In the genomic region with DNA sequence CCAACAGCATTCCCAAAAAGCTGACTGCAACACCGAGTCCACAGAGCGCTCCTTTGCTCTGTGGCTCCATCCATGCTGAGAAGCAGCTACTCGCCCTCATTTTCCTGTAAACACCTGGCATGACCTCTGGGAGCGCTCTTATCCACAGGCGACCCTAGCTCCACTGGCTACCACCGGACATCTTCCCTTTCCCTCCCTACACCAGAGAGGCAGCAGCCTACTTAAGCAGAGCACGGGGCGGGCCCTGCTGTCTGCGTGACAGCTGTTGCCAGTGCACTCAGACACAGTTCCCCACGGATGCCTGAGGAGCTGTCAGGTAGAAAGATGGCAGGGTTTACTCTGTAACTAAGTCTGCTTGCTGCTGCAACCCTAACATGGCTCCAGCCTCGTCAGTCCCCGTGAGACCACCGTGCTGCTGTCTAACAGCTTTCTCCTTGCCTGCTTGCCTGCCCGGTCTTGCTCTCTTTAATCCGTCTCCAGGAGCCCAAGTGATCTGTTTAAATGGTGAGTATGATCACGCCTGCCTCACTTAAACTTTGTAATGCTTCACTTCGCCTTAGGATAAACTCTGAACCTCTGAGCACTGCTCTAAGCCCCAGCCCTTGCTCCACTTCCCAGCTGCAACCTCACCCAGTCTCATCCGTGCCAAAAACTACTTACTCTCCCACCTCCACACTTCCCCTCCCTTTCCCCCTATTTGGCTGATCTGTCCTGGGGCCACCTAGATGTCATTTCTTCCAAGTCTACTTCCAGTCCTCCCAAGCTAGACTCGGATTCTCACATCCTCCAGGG, we compare ENCODE assay signal across 9 mouse cellular contexts. TPM values are rescaled to one million over a fixed set of nuclear protein-coding genes. Genes with fewer than 3 reads are reported as not detected.
DNase-seq lines count a peak whose midpoint lies in the region; ATAC-seq and TF ChIP-seq lines count a peak whose summit lies in the region.
"Had no signal": no experiment of that assay in that cellular context is flagged by ENCODE, and none has a peak within 500 bp of the region (broad histone marks: within the 10 kb centered on the region; RNA-seq: fewer than 3 reads in every experiment).

No protein-coding gene starts in this region.

- H3K4me2 ChIP-seq in heart, embryonic 16.5 days (ENCODE audit: low read depth, low read length): no peak overlapping the region
- no peak overlapping the region for H3K4me2 ChIP-seq in hindbrain, postnatal 0 days (ENCODE audit: low read depth, low read length)
- H3K4me2 ChIP-seq: liver, embryonic 13.5 days had no signal

- TF ChIP-seq CTCF in hindbrain, postnatal 0 days (IDR thresholded peaks at IDR 0.05; ENCODE audit: low read depth): peak; percentile 64

- no peaks in the 10 kb centered on the region for H3K4me1 ChIP-seq in heart, embryonic 16.5 days (ENCODE audit: control insufficient read depth, insufficient read depth, low read length)
- H3K4me1 ChIP-seq in hindbrain, postnatal 0 days (ENCODE audit: insufficient read depth, low read length): no peaks in the 10 kb centered on the region

- 0 out of 2 replicates have a peak, but pooled peaks have one; percentile 25 for ATAC-seq in heart, embryonic 16.5 days (replicated peaks; ENCODE audit: extremely low read depth, insufficient read depth, low FRiP score)
- ATAC-seq in hindbrain, postnatal 0 days: peak; percentile 66

- H3K9ac ChIP-seq in heart, embryonic 16.5 days (ENCODE audit: low read length): no peak overlapping the region
- H3K9ac ChIP-seq in hindbrain, postnatal 0 days (replicated peaks; ENCODE audit: low read length): no peak overlapping the region
- H3K9ac ChIP-seq: liver, embryonic 13.5 days had no signal

- WGBS in heart, embryonic 16.5 days: 47% methylated on average over 19 of the region's 19 CpGs
- 34% methylated on average over 19 of the region's 19 CpGs for WGBS in hindbrain, postnatal 0 days

- H3K9me3 ChIP-seq in heart, embryonic 16.5 days (replicated peaks; ENCODE audit: control insufficient read depth, low read length): no peaks in the 10 kb centered on the region
- H3K9me3 ChIP-seq in hindbrain, postnatal 0 days (ENCODE audit: low read length): no peaks in the 10 kb centered on the region
- H3K9me3 ChIP-seq: liver, embryonic 13.5 days had no signal

- intact Hi-C loops in heart, postnatal 36 days (cut with DNase I): no loop called here

- H3K27me3 ChIP-seq in heart, embryonic 16.5 days (ENCODE audit: control insufficient read depth, insufficient read depth, low read length): no peaks in the 10 kb centered on the region
- H3K27me3 ChIP-seq in hindbrain, postnatal 0 days (ENCODE audit: insufficient read depth, low read length): no peaks in the 10 kb centered on the region
- H3K27me3 ChIP-seq: liver, embryonic 13.5 days had no signal

- no peak overlapping the region for H3K27ac ChIP-seq in heart, embryonic 16.5 days (ENCODE audit: low read length)
- no peak overlapping the region for H3K27ac ChIP-seq in hindbrain, postnatal 0 days
- H3K27ac ChIP-seq: liver, embryonic 13.5 days had no signal

- DNase-seq in heart, postnatal 36 days: no peak
- DNase-seq in embryo, embryonic 11 days: peak; percentile 72
- peak; percentile 66 for DNase-seq in hindbrain, postnatal 0 days (ENCODE audit: low spot score)
- DNase-seq in lung, postnatal 36 days: peak; percentile 29
- DNase-seq in spleen, postnatal 4 days (ENCODE audit: low spot score in 2 of 2): no peak
- DNase-seq in urinary bladder, postnatal 36 days (ENCODE audit: low spot score in 2 of 2): no peak
- DNase-seq in layer of hippocampus, adult 9-11 months: no peak
- DNase-seq: liver, embryonic 13.5 days had no signal

- H3K36me3 ChIP-seq in heart, embryonic 16.5 days (ENCODE audit: control insufficient read depth, insufficient read depth): peaks cover 10% of the 10 kb centered on the region
- peaks cover 11% of the 10 kb centered on the region; the same call in 1 of the 2 replicates for H3K36me3 ChIP-seq in hindbrain, postnatal 0 days (ENCODE audit: insufficient read depth, low read length)

- H3K4me3 ChIP-seq in heart, embryonic 16.5 days (ENCODE audit: low read length): no peak overlapping the region
- no peak overlapping the region for H3K4me3 ChIP-seq in hindbrain, postnatal 0 days (ENCODE audit: low read length)
- H3K4me3 ChIP-seq: liver, embryonic 13.5 days had no signal

RNA-seq across cellular contexts. Expression of a gene that starts 12.3 kb away (rescaled TPM):
- polyA plus RNA-seq in heart, embryonic 16.5 days (2015; fragmentation: Nextera tagmentation; extraction: Ambion mirVana): 9.5 and 10.9 TPM in 2 replicates
- total RNA-seq in heart, postnatal 36 days (2021): 10 to 100 TPM; 27.9 to 29.3 TPM
- total RNA-seq in hindbrain, postnatal 0 days (2014; rRNA removed): 35.7 and 53.1 TPM in 2 replicates
- 16.1 and 18.1 TPM in 2 replicates for polyA plus RNA-seq in hindbrain, postnatal 0 days (2015; fragmentation: Nextera tagmentation; extraction: Ambion mirVana)

RNA-seq across cellular contexts. Expression of a gene that starts 27.1 kb away (rescaled TPM):
- 5.1 TPM in 2 replicates for polyA plus RNA-seq in heart, embryonic 16.5 days (2015; fragmentation: Nextera tagmentation; extraction: Ambion mirVana)
- 1 to 10 TPM; 2.9 to 3.3 TPM for total RNA-seq in heart, postnatal 36 days (2021)
- 6.1 and 7.9 TPM in 2 replicates for total RNA-seq in hindbrain, postnatal 0 days (2014; rRNA removed)
- 7.2 and 8.7 TPM in 2 replicates for polyA plus RNA-seq in hindbrain, postnatal 0 days (2015; fragmentation: Nextera tagmentation; extraction: Ambion mirVana)

RNA-seq across cellular contexts. Expression of a gene that starts 50.2 kb away (rescaled TPM):
- not detected in 2 replicates for polyA plus RNA-seq in heart, embryonic 16.5 days (2015; fragmentation: Nextera tagmentation; extraction: Ambion mirVana)
- total RNA-seq in heart, postnatal 36 days (2021): not detected
- total RNA-seq in hindbrain, postnatal 0 days (2014; rRNA removed): not detected in 2 replicates
- polyA plus RNA-seq in hindbrain, postnatal 0 days (2015; fragmentation: Nextera tagmentation; extraction: Ambion mirVana): not detected in 2 replicates

Comparison
In these comparisons a context has a peak if more than half of its experiments do, and no peak if none do; other contexts are left out.
1. DNase-seq: peak in embryo, embryonic 11 days (single experiment), hindbrain, postnatal 0 days (single experiment) and lung, postnatal 36 days (single experiment); none in heart, postnatal 36 days (0 of 2), spleen, postnatal 4 days (0 of 2), urinary bladder, postnatal 36 days (0 of 2) and layer of hippocampus, adult 9-11 months (single experiment).